23 mouse cellular contexts compared by ENCODE assay signal in the genomic region with DNA sequence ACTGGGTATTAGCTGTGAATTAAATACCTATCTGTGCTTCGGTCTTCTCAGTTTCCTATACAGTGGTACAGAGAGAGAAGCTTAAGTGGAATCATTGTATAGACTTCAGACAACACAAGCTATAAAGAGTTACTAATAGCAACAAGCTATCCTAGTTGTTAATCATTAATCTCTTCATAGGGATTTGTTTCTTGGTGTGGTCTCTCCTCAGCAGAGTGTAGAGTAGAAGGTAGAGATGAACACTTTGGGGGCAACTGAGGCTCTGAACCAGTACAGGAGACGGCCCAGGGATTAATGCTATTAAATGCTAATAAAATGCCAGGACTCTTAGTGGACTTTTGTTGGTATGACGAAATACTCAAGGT. TPM values are rescaled to one million over a fixed set of nuclear protein-coding genes. Genes with fewer than 3 reads are reported as not detected.
DNase-seq lines count a peak whose midpoint lies in the region; ATAC-seq and TF ChIP-seq lines count a peak whose summit lies in the region.
"Had no signal": no experiment of that assay in that cellular context is flagged by ENCODE, and none has a peak within 500 bp of the region (broad histone marks: within the 10 kb centered on the region; RNA-seq: fewer than 3 reads in every experiment).

No protein-coding gene starts in this region.

- no peak for ATAC-seq in liver, embryonic 11.5 days (replicated peaks; ENCODE audit: low FRiP score)
- ATAC-seq in liver, embryonic 12.5 days: no peak
- 0 out of 2 replicates have a peak, but pooled peaks have one; percentile 22 for ATAC-seq in intestine, embryonic 14.5 days (replicated peaks; ENCODE audit: low FRiP score, low TSS enrichment, low read depth)
- ATAC-seq in intestine, embryonic 15.5 days: peak; percentile 69
- ATAC-seq in intestine, postnatal 0 days: peak; percentile 44; the same call in 1 of the 2 replicates
- ATAC-seq: forebrain, embryonic 14.5 days had no signal

- intact Hi-C loops in gastrocnemius, postnatal 36 days (cut with DNase I): no loop called here

- no peak overlapping the region for H3K4me3 ChIP-seq in liver, embryonic 11.5 days (ENCODE audit: low read depth, low read length)
- no peak overlapping the region for H3K4me3 ChIP-seq in liver, embryonic 12.5 days
- H3K4me3 ChIP-seq in intestine, embryonic 14.5 days (ENCODE audit: low read depth, low read length): no peak overlapping the region
- no peak overlapping the region for H3K4me3 ChIP-seq in intestine, embryonic 15.5 days (replicated peaks)
- H3K4me3 ChIP-seq in intestine, postnatal 0 days (ENCODE audit: low read depth, low read length): no peak overlapping the region
- H3K4me3 ChIP-seq: embryonic facial prominence, embryonic 13.5 days; embryonic facial prominence, embryonic 15.5 days; erythroblast, embryonic 14.5 days; forebrain, embryonic 10.5 days; forebrain, embryonic 12.5 days had no signal

- H3K36me3 ChIP-seq in liver, embryonic 11.5 days (ENCODE audit: control insufficient read depth, insufficient read depth, low read length): no peaks in the 10 kb centered on the region
- no peaks in the 10 kb centered on the region for H3K36me3 ChIP-seq in liver, embryonic 12.5 days
- H3K36me3 ChIP-seq in intestine, embryonic 14.5 days (ENCODE audit: control insufficient read depth, insufficient read depth, low read length): no peaks in the 10 kb centered on the region
- H3K36me3 ChIP-seq in intestine, embryonic 15.5 days: no peaks in the 10 kb centered on the region
- no peaks in the 10 kb centered on the region for H3K36me3 ChIP-seq in intestine, postnatal 0 days (ENCODE audit: control insufficient read depth, insufficient read depth)
- H3K36me3 ChIP-seq: embryonic facial prominence, embryonic 13.5 days; embryonic facial prominence, embryonic 15.5 days; forebrain, embryonic 10.5 days; forebrain, embryonic 12.5 days had no signal

- peak; percentile 22 for DNase-seq in liver, embryonic 11.5 days (ENCODE audit: low spot score)
- no peak for DNase-seq in intestine, embryonic 14.5 days (ENCODE audit: low spot score)
- no peak for DNase-seq in gastrocnemius, postnatal 36 days
- no peak for DNase-seq in thymus, postnatal 25 days
- DNase-seq: adrenal gland, adult 2 months; adrenal gland, postnatal 10 days; adrenal gland, postnatal 25 days; cerebellum, adult 11 months; cerebellum, adult 18-20 months; cerebellum, adult 8-10 months; cerebellum, adult 9-11 months; cerebellum, postnatal 14 days; cerebellum, postnatal 36 days; embryo, embryonic 11 days had no signal

- 86% methylated on average over 3 of the region's 3 CpGs for WGBS in liver, embryonic 11.5 days
- 79% methylated on average over 3 of the region's 3 CpGs for WGBS in liver, embryonic 12.5 days (ENCODE audit: insufficient replicate concordance)
- WGBS in intestine, embryonic 14.5 days: 76% methylated on average over 3 of the region's 3 CpGs
- WGBS in intestine, embryonic 15.5 days: 70% methylated on average over 3 of the region's 3 CpGs
- WGBS in intestine, postnatal 0 days: 57% methylated on average over 3 of the region's 3 CpGs

- H3K4me1 ChIP-seq in liver, embryonic 11.5 days (replicated peaks; ENCODE audit: control insufficient read depth, insufficient read depth, low read length): peaks cover 5% of the 10 kb centered on the region; the same call in 1 of the 2 replicates
- peaks cover 20% of the 10 kb centered on the region for H3K4me1 ChIP-seq in liver, embryonic 12.5 days
- peaks cover 32% of the 10 kb centered on the region for H3K4me1 ChIP-seq in intestine, embryonic 14.5 days (replicated peaks; ENCODE audit: control insufficient read depth, insufficient read depth, low read length)
- H3K4me1 ChIP-seq in intestine, embryonic 15.5 days (replicated peaks): peaks cover 41% of the 10 kb centered on the region
- peaks cover 8% of the 10 kb centered on the region for H3K4me1 ChIP-seq in intestine, postnatal 0 days (replicated peaks; ENCODE audit: control insufficient read depth, insufficient read depth, low read length)
- H3K4me1 ChIP-seq: forebrain, embryonic 12.5 days had no signal

- H3K9me3 ChIP-seq in liver, embryonic 11.5 days (ENCODE audit: control insufficient read depth, low read length): no peaks in the 10 kb centered on the region
- no peaks in the 10 kb centered on the region for H3K9me3 ChIP-seq in liver, embryonic 12.5 days (replicated peaks)
- H3K9me3 ChIP-seq in intestine, embryonic 14.5 days (ENCODE audit: control insufficient read depth, low read length): no peaks in the 10 kb centered on the region
- H3K9me3 ChIP-seq in intestine, embryonic 15.5 days: no peaks in the 10 kb centered on the region
- no peaks in the 10 kb centered on the region for H3K9me3 ChIP-seq in intestine, postnatal 0 days (ENCODE audit: control insufficient read depth)
- H3K9me3 ChIP-seq: embryonic facial prominence, embryonic 13.5 days; embryonic facial prominence, embryonic 15.5 days; forebrain, embryonic 10.5 days had no signal

- TF ChIP-seq CTCF in intestine, postnatal 0 days (IDR thresholded peaks at IDR 0.05; ENCODE audit: low read depth): no peak

- no peaks in the 10 kb centered on the region for H3K27me3 ChIP-seq in liver, embryonic 11.5 days (replicated peaks; ENCODE audit: control insufficient read depth, insufficient read depth, low read length)
- H3K27me3 ChIP-seq in liver, embryonic 12.5 days (replicated peaks): peaks cover 18% of the 10 kb centered on the region
- no peaks in the 10 kb centered on the region for H3K27me3 ChIP-seq in intestine, embryonic 14.5 days (replicated peaks; ENCODE audit: control insufficient read depth, insufficient read depth, low read length)
- no peaks in the 10 kb centered on the region for H3K27me3 ChIP-seq in intestine, embryonic 15.5 days (replicated peaks)
- no peaks in the 10 kb centered on the region for H3K27me3 ChIP-seq in intestine, postnatal 0 days (replicated peaks; ENCODE audit: control insufficient read depth, insufficient read depth, low read length)
- H3K27me3 ChIP-seq: embryonic facial prominence, embryonic 15.5 days; forebrain, embryonic 12.5 days had no signal

- H3K4me2 ChIP-seq in liver, embryonic 11.5 days: no peak overlapping the region
- H3K4me2 ChIP-seq in liver, embryonic 12.5 days: no peak overlapping the region
- H3K4me2 ChIP-seq in intestine, embryonic 14.5 days (ENCODE audit: low read length): no peak overlapping the region
- H3K4me2 ChIP-seq in intestine, embryonic 15.5 days (replicated peaks): peak overlapping the region; percentile 38; the same call in 1 of the 2 replicates
- peak overlapping the region; percentile 43 for H3K4me2 ChIP-seq in intestine, postnatal 0 days (replicated peaks; ENCODE audit: low read depth)
- H3K4me2 ChIP-seq: embryonic facial prominence, embryonic 13.5 days; embryonic facial prominence, embryonic 15.5 days; forebrain, embryonic 12.5 days had no signal

- no peak overlapping the region for H3K27ac ChIP-seq in liver, embryonic 11.5 days (ENCODE audit: low read depth, low read length)
- no peak overlapping the region for H3K27ac ChIP-seq in liver, embryonic 12.5 days
- no peak overlapping the region for H3K27ac ChIP-seq in intestine, embryonic 14.5 days (ENCODE audit: low read depth)
- H3K27ac ChIP-seq in intestine, embryonic 15.5 days: 0 out of 2 replicates have a peak overlapping the region, but pooled peaks have one; percentile 51
- 0 out of 2 replicates have a peak overlapping the region, but pooled peaks have one; percentile 35 for H3K27ac ChIP-seq in intestine, postnatal 0 days (ENCODE audit: low read depth, low read length)
- H3K27ac ChIP-seq: embryonic facial prominence, embryonic 13.5 days; forebrain, embryonic 10.5 days; forebrain, embryonic 12.5 days had no signal

- H3K9ac ChIP-seq in liver, embryonic 11.5 days (ENCODE audit: low read depth, low read length): no peak overlapping the region
- no peak overlapping the region for H3K9ac ChIP-seq in liver, embryonic 12.5 days
- no peak overlapping the region for H3K9ac ChIP-seq in intestine, embryonic 14.5 days (ENCODE audit: low read length)
- H3K9ac ChIP-seq in intestine, embryonic 15.5 days: no peak overlapping the region
- H3K9ac ChIP-seq in intestine, postnatal 0 days (ENCODE audit: low read depth, low read length): no peak overlapping the region
- H3K9ac ChIP-seq: embryonic facial prominence, embryonic 13.5 days; embryonic facial prominence, embryonic 15.5 days; forebrain, embryonic 12.5 days had no signal

RNA-seq across cellular contexts. Expression of gene Cdc7, which starts 57.9 kb away (rescaled TPM):
- 55.0 and 55.3 TPM in 2 replicates for polyA plus RNA-seq in liver, embryonic 11.5 days (2014; fragmentation: Nextera tagmentation; extraction: Ambion mirVana)
- polyA plus RNA-seq in liver, embryonic 12.5 days (2016; fragmentation: Nextera tagmentation; extraction: Ambion mirVana): 29.3 and 29.5 TPM in 2 replicates
- polyA plus RNA-seq in intestine, embryonic 14.5 days (2014; fragmentation: Nextera tagmentation; extraction: Ambion mirVana): 49.8 and 59.8 TPM in 2 replicates
- polyA plus RNA-seq in intestine, embryonic 15.5 days (2015; fragmentation: Nextera tagmentation; extraction: Ambion mirVana): 36.1 and 36.8 TPM in 2 replicates
- polyA plus RNA-seq in intestine, postnatal 0 days (2015; fragmentation: Nextera tagmentation; extraction: Ambion mirVana): 5.1 and 5.5 TPM in 2 replicates
- total RNA-seq in gastrocnemius, postnatal 36 days (2021): under 1 TPM; 0.49 to 0.51 TPM

Comparison
In these comparisons a context has a peak if more than half of its experiments do, and no peak if none do; other contexts are left out.
1. H3K27ac ChIP-seq: peak in intestine, embryonic 15.5 days (single experiment) and intestine, postnatal 0 days (single experiment); none in liver, embryonic 11.5 days (single experiment), liver, embryonic 12.5 days (single experiment) and intestine, embryonic 14.5 days (single experiment).
2. H3K4me2 ChIP-seq: peak in intestine, embryonic 15.5 days (single experiment) and intestine, postnatal 0 days (single experiment); none in liver, embryonic 11.5 days (single experiment), liver, embryonic 12.5 days (single experiment) and intestine, embryonic 14.5 days (single experiment).
3. ATAC-seq: peak in intestine, embryonic 14.5 days (single experiment), intestine, embryonic 15.5 days (single experiment) and intestine, postnatal 0 days (single experiment); none in liver, embryonic 11.5 days (single experiment) and liver, embryonic 12.5 days (single experiment).